In genomic region chr4:58942942-58943341, GRCm38 (mm10) we compare ENCODE assay signal across 7 mouse cellular contexts. TPM values are rescaled to one million over a fixed set of nuclear protein-coding genes. Genes with fewer than 3 reads are reported as not detected.
A peak's percentile ranks its signal among the peaks of the same experiment; 100 is the strongest.
DNase-seq lines count a peak whose midpoint lies in the region; ATAC-seq and TF ChIP-seq lines count a peak whose summit lies in the region.

No protein-coding gene starts in this region.

- H3K36me3 ChIP-seq in lung, embryonic 15.5 days = no peaks in the 10 kb centered on the region
- H3K36me3 ChIP-seq in forebrain, embryonic 14.5 days (ENCODE audit: control insufficient read depth, insufficient read depth, low read length) = no peaks in the 10 kb centered on the region
- H3K36me3 ChIP-seq in limb, embryonic 13.5 days = no peaks in the 10 kb centered on the region

- WGBS in lung, embryonic 15.5 days = 79% methylated on average over 4 of the region's 4 CpGs
- WGBS in forebrain, embryonic 14.5 days = 86% methylated on average over 4 of the region's 4 CpGs
- 78% methylated on average over 4 of the region's 4 CpGs for WGBS in limb, embryonic 13.5 days
- WGBS in olfactory bulb, adult 2 months = 76% methylated on average over 4 of the region's 4 CpGs

- H3K27me3 ChIP-seq in lung, embryonic 15.5 days = 0 out of 2 replicates have a peak, but pooled peaks cover 7% of the 10 kb centered on the region
- no peaks in the 10 kb centered on the region for H3K27me3 ChIP-seq in forebrain, embryonic 14.5 days (replicated peaks; ENCODE audit: control insufficient read depth, insufficient read depth, low read length)
- H3K27me3 ChIP-seq in limb, embryonic 13.5 days = no peaks in the 10 kb centered on the region

- H3K4me2 ChIP-seq in lung, embryonic 15.5 days = peak overlapping the region; percentile 94
- H3K4me2 ChIP-seq in forebrain, embryonic 14.5 days (ENCODE audit: low read length) = peak overlapping the region; percentile 85
- H3K4me2 ChIP-seq in limb, embryonic 13.5 days (replicated peaks) = peak overlapping the region; percentile 91

- intact Hi-C loops in left cerebral cortex, postnatal 36 days (cut with DNase I) = loop anchor here (2.0 kb wide), 1 partner anchor 30 kb away; the partner anchor contains the start of gene Ecpas

- H3K4me3 ChIP-seq in lung, embryonic 15.5 days = peak overlapping the region; percentile 71
- H3K4me3 ChIP-seq in forebrain, embryonic 14.5 days (ENCODE audit: low read depth, low read length) = peak overlapping the region; percentile 70
- H3K4me3 ChIP-seq in limb, embryonic 13.5 days = peak overlapping the region; percentile 77
- H3K4me3 ChIP-seq in olfactory bulb, adult 2 months (ENCODE audit: insufficient read depth, low read depth, low read length) = peak overlapping the region; percentile 75

- ATAC-seq in lung, embryonic 15.5 days (ENCODE audit: borderline replicate concordance, extremely low read depth, low FRiP score, low TSS enrichment) = no peak
- ATAC-seq in forebrain, embryonic 14.5 days = peak; percentile 16
- ATAC-seq in limb, embryonic 13.5 days (ENCODE audit: low FRiP score, low read depth) = no peak

- H3K9me3 ChIP-seq in lung, embryonic 15.5 days = no peaks in the 10 kb centered on the region
- H3K9me3 ChIP-seq in forebrain, embryonic 14.5 days (replicated peaks; ENCODE audit: control insufficient read depth, low read length) = no peaks in the 10 kb centered on the region
- H3K9me3 ChIP-seq in limb, embryonic 13.5 days = no peaks in the 10 kb centered on the region

- peak overlapping the region; percentile 58; the same call in 1 of the 2 replicates for H3K9ac ChIP-seq in lung, embryonic 15.5 days
- H3K9ac ChIP-seq in forebrain, embryonic 14.5 days (ENCODE audit: low read length) = peak overlapping the region; percentile 74
- H3K9ac ChIP-seq in limb, embryonic 13.5 days = peak overlapping the region; percentile 74

- TF ChIP-seq POLR2A in olfactory bulb, adult 2 months (IDR thresholded peaks at IDR 0.05; ENCODE audit: insufficient read depth, low read depth, low read length) = no peak

- no peak for TF ChIP-seq CTCF in olfactory bulb, adult 2 months (IDR thresholded peaks at IDR 0.05; ENCODE audit: insufficient read depth, low read depth, low read length)

- H3K27ac ChIP-seq in lung, embryonic 15.5 days = no peak overlapping the region
- H3K27ac ChIP-seq in forebrain, embryonic 14.5 days (ENCODE audit: low read depth, low read length) = no peak overlapping the region
- no peak overlapping the region; the same call in 1 of the 2 replicates for H3K27ac ChIP-seq in limb, embryonic 13.5 days
- H3K27ac ChIP-seq in olfactory bulb, adult 2 months (ENCODE audit: insufficient read depth, low read depth, low read length) = peak overlapping the region; percentile 18

- DNase-seq in lung, adult 18-20 months = no peak
- DNase-seq in forebrain, embryonic 14.5 days (ENCODE audit: low spot score) = no peak
- DNase-seq in left cerebral cortex, postnatal 36 days (ENCODE audit: low spot score in 2 of 2) = no peak
- no peak for DNase-seq in thymus, postnatal 36 days

- H3K4me1 ChIP-seq in lung, embryonic 15.5 days = peaks cover 8% of the 10 kb centered on the region
- H3K4me1 ChIP-seq in forebrain, embryonic 14.5 days (ENCODE audit: control insufficient read depth, insufficient read depth, low read length) = no peaks in the 10 kb centered on the region
- peaks cover 15% of the 10 kb centered on the region; the same call in 1 of the 2 replicates for H3K4me1 ChIP-seq in limb, embryonic 13.5 days
- H3K4me1 ChIP-seq in olfactory bulb, adult 2 months (ENCODE audit: control insufficient read depth, insufficient read depth, low read length) = peaks cover 10% of the 10 kb centered on the region

RNA-seq across cellular contexts. Expression of gene Zkscan16, which starts 0.5 kb away (rescaled TPM):
- 0.24 and 0.36 TPM in 2 replicates for polyA plus RNA-seq in lung, embryonic 15.5 days (2015; fragmentation: Nextera tagmentation; extraction: Ambion mirVana)
- polyA plus RNA-seq in forebrain, embryonic 14.5 days (2014; fragmentation: Nextera tagmentation; extraction: Ambion mirVana) = 0.62 and 1.2 TPM in 2 replicates
- polyA plus RNA-seq in limb, embryonic 13.5 days (2015; fragmentation: Nextera tagmentation; extraction: Ambion mirVana) = 1.1 and 1.2 TPM in 2 replicates
- polyA plus RNA-seq in olfactory bulb, adult 2 months (2012; ENCODE audit: insufficient read depth, insufficient read length, low replicate concordance, missing spikeins) = not detected in 2 replicates
- total RNA-seq in left cerebral cortex, postnatal 36 days (2021) = 10 to 100 TPM; 49.5 to 49.8 TPM

RNA-seq across cellular contexts. Expression of gene Ecpas, which starts 30.4 kb away (rescaled TPM):
- polyA plus RNA-seq in lung, embryonic 15.5 days (2015; fragmentation: Nextera tagmentation; extraction: Ambion mirVana) = 26.6 and 26.7 TPM in 2 replicates
- 26.7 and 36.0 TPM in 2 replicates for polyA plus RNA-seq in forebrain, embryonic 14.5 days (2014; fragmentation: Nextera tagmentation; extraction: Ambion mirVana)
- 31.6 and 33.9 TPM in 2 replicates for polyA plus RNA-seq in limb, embryonic 13.5 days (2015; fragmentation: Nextera tagmentation; extraction: Ambion mirVana)
- polyA plus RNA-seq in olfactory bulb, adult 2 months (2012; ENCODE audit: insufficient read depth, insufficient read length, low replicate concordance, missing spikeins) = 266 TPM in 1 of 2 replicates, not detected in the other
- total RNA-seq in left cerebral cortex, postnatal 36 days (2021) = 100 to 1,000 TPM; 107 to 141 TPM

RNA-seq across cellular contexts. Expression of gene Ptgr1, which starts 44.0 kb away (rescaled TPM):
- 36.1 and 37.7 TPM in 2 replicates for polyA plus RNA-seq in lung, embryonic 15.5 days (2015; fragmentation: Nextera tagmentation; extraction: Ambion mirVana)
- polyA plus RNA-seq in forebrain, embryonic 14.5 days (2014; fragmentation: Nextera tagmentation; extraction: Ambion mirVana) = 4.9 and 5.9 TPM in 2 replicates
- polyA plus RNA-seq in limb, embryonic 13.5 days (2015; fragmentation: Nextera tagmentation; extraction: Ambion mirVana) = 23.8 and 25.5 TPM in 2 replicates
- polyA plus RNA-seq in olfactory bulb, adult 2 months (2012; ENCODE audit: insufficient read depth, insufficient read length, low replicate concordance, missing spikeins) = not detected in 2 replicates
- 1 to 10 TPM; 1.5 TPM for total RNA-seq in left cerebral cortex, postnatal 36 days (2021)

RNA-seq across cellular contexts. Expression of gene Dnajc25, which starts 51.9 kb away (rescaled TPM):
- polyA plus RNA-seq in lung, embryonic 15.5 days (2015; fragmentation: Nextera tagmentation; extraction: Ambion mirVana) = 12.7 and 13.1 TPM in 2 replicates
- polyA plus RNA-seq in forebrain, embryonic 14.5 days (2014; fragmentation: Nextera tagmentation; extraction: Ambion mirVana) = 4.9 and 6.5 TPM in 2 replicates
- polyA plus RNA-seq in limb, embryonic 13.5 days (2015; fragmentation: Nextera tagmentation; extraction: Ambion mirVana) = 15.7 and 16.6 TPM in 2 replicates
- polyA plus RNA-seq in olfactory bulb, adult 2 months (2012; ENCODE audit: insufficient read depth, insufficient read length, low replicate concordance, missing spikeins) = not detected in 2 replicates
- 1 to 10 TPM; 5.7 to 6.1 TPM for total RNA-seq in left cerebral cortex, postnatal 36 days (2021)
